Mouse (Mus musculus): ENCODE results near the gene Mpz.

DNA sequence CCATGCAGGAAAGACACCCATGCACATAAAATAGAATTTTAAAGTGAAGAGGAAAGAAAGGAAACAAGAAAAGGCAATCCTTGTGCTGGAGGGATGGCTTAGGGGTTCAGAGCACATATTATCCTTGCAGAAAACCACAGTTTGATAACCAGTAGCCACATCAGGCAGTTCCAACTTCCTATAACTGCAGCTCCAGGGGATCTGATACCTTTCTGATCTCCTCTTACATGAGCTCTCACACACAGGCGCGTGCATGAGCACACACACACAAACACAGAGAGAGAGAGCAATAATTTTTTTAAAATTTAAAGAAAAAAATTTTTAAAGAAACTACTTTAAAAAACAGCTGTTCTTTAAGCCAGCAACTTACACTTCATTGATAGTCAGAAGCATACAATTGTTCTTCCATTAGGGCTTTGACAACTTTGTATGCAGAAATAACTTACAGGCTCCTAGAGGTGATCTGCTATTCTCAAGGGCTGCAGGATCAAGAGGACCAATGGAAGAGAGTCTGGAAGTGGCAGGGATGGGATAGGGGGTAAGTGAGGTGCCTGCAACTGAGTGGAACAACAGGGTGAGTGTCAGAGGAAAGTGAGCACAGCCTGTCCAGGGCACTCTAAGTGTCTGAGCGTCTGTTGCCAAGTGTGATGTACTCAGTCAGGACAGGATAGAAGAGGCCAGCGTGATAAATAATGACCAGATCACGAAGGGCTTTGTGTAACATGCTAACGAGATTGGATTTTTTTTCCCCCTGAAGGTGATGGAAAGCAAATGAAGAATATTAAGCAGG is 55.4 kb downstream of the Mpz start:
- TF ChIP-seq CTCF (IDR thresholded peaks at IDR 0.05; ENCODE audit: extremely low read depth, insufficient read depth, insufficient read length, insufficient replicate concordance) (no peak), POLR2A (IDR thresholded peaks at IDR 0.05; ENCODE audit: low read depth, low read length) (no peak)
